Mouse (Mus musculus) CH12.LX (cell line): Measurements from ENCODE around the gene Vsig2. TPM values are rescaled to one million over a fixed set of nuclear protein-coding genes. Genes with fewer than 3 reads are reported as not detected.

Experiments
- DNase-seq: peaks from one replicate; pipeline ENCODE4 v3.0.0-alpha.2; 2013; ENCODE audit errors: extremely low read depth
- H3K27ac ChIP-seq: 2 replicates; pipeline ENCODE4 v1.5.1; 2012; ENCODE audit warnings: low read depth, mild to moderate bottlenecking, control low read depth, moderate library complexity; ENCODE audit not compliant: insufficient read depth
- H3K27me3 ChIP-seq: replicated peaks from 2 replicates; pipeline ENCODE3; 2012; ENCODE audit warnings: inconsistent platforms
- H3K36me3 ChIP-seq, 2 experiments: replicated peaks in 1 of 2; 2 replicates each; pipeline versions ENCODE3 to v1.6.1; 2012; ENCODE audit warnings: inconsistent platforms in 1 of 2, low read length in 1 of 2, mild to moderate bottlenecking in 1 of 2, mixed read lengths in 1 of 2, moderate library complexity in 1 of 2; ENCODE audit not compliant: control insufficient read depth in 1 of 2, insufficient read depth in 1 of 2
- H3K4me1 ChIP-seq, 2 experiments: 2 replicates each; pipeline ENCODE4 v1.6.1; 2012; ENCODE audit warnings: inconsistent platforms in 1 of 2, moderate library complexity in 1 of 2; ENCODE audit not compliant: insufficient read depth in 2 of 2, control insufficient read depth in 1 of 2
- H3K4me2 ChIP-seq: 2 replicates; pipeline ENCODE4 v1.6.1; 2012; ENCODE audit warnings: low read depth, mild to moderate bottlenecking, control low read depth; ENCODE audit not compliant: poor library complexity, insufficient read depth, severe bottlenecking
- H3K4me3 ChIP-seq, 3 experiments: fragments of 150-350 bp in 1 of 3; sonication (generic) in 1 of 3; replicated peaks in 1 of 3; 2 replicates each; pipeline versions ENCODE3 to v1.5.1; 2011 to 2012; ENCODE audit warnings: low read depth in 2 of 3, low read length in 2 of 3, mild to moderate bottlenecking in 2 of 3, moderate library complexity in 2 of 3, control low read depth in 1 of 3, improper control_type of control experiment in 1 of 3, inconsistent platforms in 1 of 3, mixed read lengths in 1 of 3; ENCODE audit not compliant: poor library complexity in 1 of 3
- H3K79me2 ChIP-seq: replicated peaks from 2 replicates; pipeline ENCODE4 v1.6.1; 2012; ENCODE audit warnings: mild to moderate bottlenecking, moderate library complexity; ENCODE audit not compliant: control insufficient read depth, poor library complexity, insufficient read depth, severe bottlenecking; ENCODE audit errors: extremely low read depth
- H3K9ac ChIP-seq: 2 replicates; pipeline ENCODE4 v1.6.1; 2012; ENCODE audit warnings: low read depth, mild to moderate bottlenecking, control low read depth, moderate library complexity; ENCODE audit not compliant: insufficient read depth
- H3K9me3 ChIP-seq: replicated peaks from 2 replicates; pipeline ENCODE3; 2012; ENCODE audit warnings: low read length, inconsistent platforms, mixed read lengths
- BHLHE40 ChIP-seq: IDR thresholded peaks from 2 replicates; pipeline ENCODE4 v1.6.1; 2011; ENCODE audit warnings: mild to moderate bottlenecking, low read depth, low read length, improper control_type of control experiment
- CHD2 ChIP-seq: IDR thresholded peaks from 2 replicates; pipeline ENCODE4 v1.6.1; 2011; ENCODE audit warnings: low read length, improper control_type of control experiment
- CTCF ChIP-seq, 2 experiments: IDR thresholded peaks in 1 of 2; conservative IDR thresholded peaks in 1 of 2; 2 replicates each; pipeline ENCODE4 v1.5.1; 2011 to 2012; ENCODE audit warnings: low read depth in 2 of 2, low read length in 2 of 2, improper control_type of control experiment in 1 of 2, inconsistent platforms in 1 of 2, mild to moderate bottlenecking in 1 of 2, moderate library complexity in 1 of 2
- EP300 ChIP-seq: IDR thresholded peaks from 2 replicates; pipeline ENCODE4 v1.6.1; 2011; ENCODE audit warnings: low read length, improper control_type of control experiment
- ETS1 ChIP-seq: conservative IDR thresholded peaks from 2 replicates; pipeline ENCODE4 v1.6.1; 2012; ENCODE audit warnings: low read depth, mild to moderate bottlenecking, inconsistent platforms, low read length, improper control_type of control experiment, moderate library complexity
- GABPA ChIP-seq: IDR thresholded peaks from 2 replicates; pipeline ENCODE4 v1.6.1; 2012; ENCODE audit warnings: low read depth, low read length, improper control_type of control experiment, inconsistent platforms; ENCODE audit not compliant: insufficient replicate concordance
- HCFC1 ChIP-seq: IDR thresholded peaks from 2 replicates; pipeline ENCODE4 v1.6.1; 2012; ENCODE audit warnings: low read depth, mild to moderate bottlenecking, inconsistent platforms, low read length, improper control_type of control experiment
- IRF4 ChIP-seq: IDR thresholded peaks from 2 replicates; pipeline ENCODE4 v1.6.1; 2014; ENCODE audit warnings: low read depth, mild to moderate bottlenecking, inconsistent platforms, low read length, improper control_type of control experiment
- KAT2A ChIP-seq: IDR thresholded peaks from 2 replicates; pipeline ENCODE4 v1.6.1; 2012; ENCODE audit warnings: low read length, improper control_type of control experiment, inconsistent platforms; ENCODE audit not compliant: insufficient replicate concordance
- MAFK ChIP-seq: IDR thresholded peaks from 2 replicates; pipeline ENCODE4 v1.6.1; 2011; ENCODE audit warnings: low read length, improper control_type of control experiment; ENCODE audit not compliant: insufficient replicate concordance
- MAZ ChIP-seq: IDR thresholded peaks from 2 replicates; pipeline ENCODE4 v1.6.1; 2012; ENCODE audit warnings: low read depth, mild to moderate bottlenecking, inconsistent platforms, low read length, improper control_type of control experiment, moderate library complexity
- MEF2A ChIP-seq: IDR thresholded peaks from 2 replicates; pipeline ENCODE4 v1.6.1; 2014; ENCODE audit warnings: low read depth, mild to moderate bottlenecking, inconsistent platforms, low read length, improper control_type of control experiment, borderline replicate concordance
- NRF1 ChIP-seq: IDR thresholded peaks from 2 replicates; pipeline ENCODE4 v1.6.1; 2014; ENCODE audit warnings: low read depth, mild to moderate bottlenecking, inconsistent platforms, low read length, improper control_type of control experiment, moderate library complexity
- PAX5 ChIP-seq: IDR thresholded peaks from 2 replicates; pipeline ENCODE4 v1.6.1; 2012; ENCODE audit warnings: low read length, inconsistent platforms, mixed read lengths
- POLR2A ChIP-seq: IDR thresholded peaks from 2 replicates; pipeline ENCODE4 v1.6.1; 2011; ENCODE audit warnings: low read depth, mild to moderate bottlenecking, improper control_type of control experiment, low read length
- RCOR1 ChIP-seq: conservative IDR thresholded peaks from 2 replicates; pipeline ENCODE4 v1.6.1; 2012; ENCODE audit warnings: low read depth, mild to moderate bottlenecking, inconsistent platforms, low read length, improper control_type of control experiment
- SIN3A ChIP-seq: IDR thresholded peaks from 2 replicates; pipeline ENCODE4 v1.6.1; 2012; ENCODE audit warnings: low read length, improper control_type of control experiment, inconsistent platforms
- SMC3 ChIP-seq: IDR thresholded peaks from 2 replicates; pipeline ENCODE4 v1.6.1; 2011; ENCODE audit warnings: low read depth, low read length, improper control_type of control experiment
- TBP ChIP-seq: conservative IDR thresholded peaks from 2 replicates; pipeline ENCODE4 v1.6.1; 2011; ENCODE audit warnings: low read depth, low read length, improper control_type of control experiment
- UBTF ChIP-seq: IDR thresholded peaks from 2 replicates; pipeline ENCODE4 v1.6.1; 2012; ENCODE audit warnings: low read depth, mild to moderate bottlenecking, inconsistent platforms, low read length, improper control_type of control experiment, moderate library complexity
- USF2 ChIP-seq: conservative IDR thresholded peaks from 2 replicates; pipeline ENCODE4 v1.6.1; 2011; ENCODE audit warnings: low read depth, low read length, improper control_type of control experiment
- ZC3H11A ChIP-seq: IDR thresholded peaks from 2 replicates; pipeline ENCODE4 v1.6.1; 2012; ENCODE audit warnings: low read depth, mild to moderate bottlenecking, inconsistent platforms, low read length, improper control_type of control experiment
- ZKSCAN1 ChIP-seq: IDR thresholded peaks from 2 replicates; pipeline ENCODE4 v1.6.1; 2012; ENCODE audit warnings: low read depth, inconsistent platforms, low read length, improper control_type of control experiment, borderline replicate concordance
- ZMIZ1 ChIP-seq: IDR thresholded peaks from 2 replicates; pipeline ENCODE4 v1.6.1; 2012; ENCODE audit warnings: low read depth, mild to moderate bottlenecking, inconsistent platforms, low read length, improper control_type of control experiment
- ZNF384 ChIP-seq: IDR thresholded peaks from 2 replicates; pipeline ENCODE4 v1.6.1; 2012; ENCODE audit warnings: low read depth, low read length, improper control_type of control experiment, inconsistent platforms
- dilution Hi-C: fragments of 300-500 bp; cut with MboI; formaldehyde crosslinking; loops from 2 replicates; pipeline ENCODE4 v1.14.3; 2020; ENCODE audit warnings: low sequenced_read_pairs; ENCODE audit not compliant: extremely low pct_unique_long_range_greater_than_20kb, extremely low pct_ligation_motif_present
- in situ Hi-C: fragments of 300-500 bp; cut with MboI; formaldehyde crosslinking; loops from 3 replicates; pipeline ENCODE4 v1.14.3; 2019; ENCODE audit warnings: low sequenced_read_pairs, low pct_ligation_motif_present, low pct_unique_long_range_greater_than_20kb, mixed read lengths
- polyA plus RNA-seq: library from polyadenylated mRNA; unstranded; fragments of >175 nt; gene quantifications from 2 replicates; pipeline ENCODE4 v1.2.1, GENCODE M21; 2012; ENCODE audit warnings: low read depth; ENCODE audit not compliant: insufficient read length
- total RNA-seq, 2 experiments: library from RNA; depleted of rRNA; stranded (reverse); fragments of 300-350 nt in 1 of 2; fragments of >200 nt in 1 of 2; gene quantifications; 2 replicates each; pipeline ENCODE4 v1.2.3; 2012 to 2014

Gene Vsig2
- total and polyA plus RNA-seq, 3 experiments, result not detected

GRCm38 (mm10) chr9:37592025-37592424 is 53.0 kb downstream of the Vsig2 start:
- Histone ChIP-seq H3K9me3 (peaks cover 3% of the 10 kb centered on the region), H3K4me1 (0 out of 4 replicates have a peak, but pooled peaks cover 2% of the 10 kb centered on the region in 2 experiments), H3K27ac (no peak overlapping the region), H3K36me3 (no peaks in the 10 kb centered on the region), H3K4me2 (no peak overlapping the region), H3K4me3 (no peak overlapping the region), H3K27me3 (peaks cover 2% of the 10 kb centered on the region), H3K79me2 (no peaks in the 10 kb centered on the region), H3K9ac (no peak overlapping the region)
- DNase-seq, result no peak
- in situ Hi-C loops, result no loop called here
- dilution Hi-C loops, result no loop called here
- TF ChIP-seq EP300 (no peak), SMC3 (no peak), BHLHE40 (no peak), IRF4 (no peak), ZNF384 (no peak), HCFC1 (no peak), ZC3H11A (no peak), MAZ (no peak), SIN3A (no peak), KAT2A (no peak), TBP (no peak), MAFK (no peak), GABPA (no peak)

GRCm38 (mm10) chr9:37592633-37593032 is 53.6 kb downstream of the Vsig2 start:
- H3K9me3 ChIP-seq, result peaks cover 3% of the 10 kb centered on the region
- H3K27ac ChIP-seq, result no peak overlapping the region
- DNase-seq, result no peak
- H3K4me3 ChIP-seq, result no peak overlapping the region
- no peak overlapping the region for H3K9ac ChIP-seq
- H3K4me1 ChIP-seq, result 0 out of 4 replicates have a peak, but pooled peaks cover 2% of the 10 kb centered on the region in 2 experiments
- H3K36me3 ChIP-seq, result no peaks in the 10 kb centered on the region
- in situ Hi-C loops, result no loop called here
- dilution Hi-C loops, result no loop called here
- peaks cover 2% of the 10 kb centered on the region for H3K27me3 ChIP-seq
- H3K4me2 ChIP-seq, result no peak overlapping the region
- TF ChIP-seq USF2, result no peak
- no peak for TF ChIP-seq ETS1
- TF ChIP-seq SIN3A, result no peak
- TF ChIP-seq PAX5, result no peak
- TF ChIP-seq POLR2A, result no peak
- no peak for TF ChIP-seq HCFC1
- TF ChIP-seq ZKSCAN1, result no peak
- TF ChIP-seq MAFK, result no peak
- no peak for TF ChIP-seq KAT2A
- TF ChIP-seq UBTF, result no peak
- no peak for TF ChIP-seq CHD2
- TF ChIP-seq MEF2A, result no peak
- TF ChIP-seq ZNF384, result no peak
- TF ChIP-seq NRF1, result no peak
- no peak for TF ChIP-seq ZMIZ1
- no peak for TF ChIP-seq IRF4
- TF ChIP-seq CTCF (conservative IDR thresholded peaks at IDR 0.05 in 1 of 2, IDR thresholded peaks at IDR 0.05 in 1 of 2; ENCODE audit: low read depth in 2 of 2, low read length in 2 of 2), result no peak
- no peak for TF ChIP-seq EP300
- no peak for TF ChIP-seq RCOR1
- TF ChIP-seq, all 38 proteins: peak for 0
- H3K79me2 ChIP-seq, result no peaks in the 10 kb centered on the region
